Mouse (Mus musculus): ENCODE measurements around the gene Dbndd1. TPM values are rescaled to one million over a fixed set of nuclear protein-coding genes. Genes with fewer than 3 reads are reported as not detected.
"Not testable (repeated sequence)": the region's sequence is repeated elsewhere in the genome, so short reads cannot be mapped to it uniquely, and the experiment has no call there.

Gene Dbndd1
- polyA plus RNA-seq (2012; rRNA removed) = 0.16 TPM in 1 of 2 replicates, not detected in the other

DNA sequence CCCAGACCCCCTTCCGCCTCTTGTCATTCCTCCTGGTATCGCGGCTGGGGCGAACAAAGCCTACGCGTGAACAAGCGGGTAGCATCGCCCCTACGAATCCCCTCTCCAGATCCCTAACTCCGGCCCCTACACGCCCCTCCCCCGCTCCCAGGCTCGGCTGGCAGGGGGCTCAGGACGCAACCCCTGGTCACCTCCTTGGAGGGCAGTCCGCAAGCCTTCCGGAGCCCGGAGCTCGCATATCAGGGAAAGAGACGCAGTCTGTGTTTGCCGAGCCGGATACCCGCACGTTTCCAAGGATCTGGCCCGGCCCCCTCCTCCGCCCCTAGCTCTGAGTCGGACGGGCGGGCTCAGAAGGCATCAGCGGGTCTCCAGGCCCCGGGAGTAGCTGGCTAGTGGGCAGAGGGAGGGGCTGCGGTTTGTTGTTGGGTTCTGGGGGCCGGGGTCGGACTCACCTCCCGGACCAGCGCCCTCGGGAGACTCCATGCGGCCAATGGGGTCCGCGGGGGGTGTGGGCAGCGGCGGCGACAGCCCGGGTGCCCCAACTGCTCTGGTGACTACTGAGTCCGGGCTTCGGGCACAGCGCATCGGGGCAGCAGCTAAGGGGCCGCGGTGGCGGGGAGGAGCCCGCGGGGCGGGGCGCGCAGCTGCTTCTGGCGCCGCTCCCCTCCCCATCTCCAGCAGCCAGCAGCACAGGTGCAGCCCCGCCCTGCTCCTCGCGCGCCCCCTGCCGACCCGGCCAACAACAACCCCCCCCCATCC lies at the start of gene Dbndd1:
Gene Dbndd1 (minus strand): TSS at position 683 of the 759 bp plus-strand sequence.
- Histone ChIP-seq H3K27me3 (ENCODE audit: control insufficient read depth, insufficient read depth, low read length) (peaks cover 33% of the 10 kb centered on the region), H3K27ac (ENCODE audit: insufficient read depth, low read depth, low read length) (no peak within 1 kb of the TSS), H3K4me1 (ENCODE audit: control insufficient read depth, insufficient read depth, insufficient read length, low read length) (peaks cover 7% of the 10 kb centered on the region; the same call in 1 of the 2 replicates), H3K36me3 (ENCODE audit: control insufficient read depth, insufficient read depth, low read length) (no peaks in the 10 kb centered on the region), H3K4me3 (ENCODE audit: low read depth, low read length) (peak within 1 kb of the TSS; percentile 56)
- under 1% methylated on average over 62 of the region's 63 CpGs for WGBS
- no peak for TF ChIP-seq POLR2A (IDR thresholded peaks at IDR 0.05; ENCODE audit: low read depth, low read length)
- TF ChIP-seq CTCF (IDR thresholded peaks at IDR 0.05; ENCODE audit: extremely low read depth, insufficient read length, insufficient replicate concordance, low read depth, low read length) = no peak

DNA sequence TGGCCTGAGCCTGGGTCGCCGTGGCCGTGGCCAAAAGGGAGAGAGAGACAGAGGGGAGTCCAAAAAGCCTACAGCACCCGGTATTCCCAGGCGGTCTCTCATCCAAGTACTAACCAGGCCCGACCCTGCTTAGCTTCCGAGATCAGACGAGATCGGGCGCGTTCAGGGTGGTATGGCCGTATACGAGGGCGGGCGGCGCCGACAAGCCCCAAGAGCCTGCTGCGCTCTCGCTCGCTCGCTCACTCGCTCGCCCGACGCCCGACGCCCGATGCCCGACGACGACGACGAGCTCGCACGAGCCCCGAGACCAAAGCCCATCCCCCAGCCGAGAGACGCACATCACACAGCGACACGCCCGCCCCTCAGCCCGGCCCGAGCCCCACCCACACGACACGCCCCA lies 49.0 kb upstream of the Dbndd1 start:
- not testable (repeated sequence) for H3K27me3 ChIP-seq (ENCODE audit: control insufficient read depth, insufficient read depth, low read length); H3K4me1 ChIP-seq (ENCODE audit: control insufficient read depth, insufficient read depth, insufficient read length, low read length); H3K27ac ChIP-seq (ENCODE audit: insufficient read depth, low read depth, low read length); H3K4me3 ChIP-seq (ENCODE audit: low read depth, low read length); H3K36me3 ChIP-seq (ENCODE audit: control insufficient read depth, insufficient read depth, low read length)
- WGBS = no CpG with 5 or more reads among the region's 45 CpGs

DNA sequence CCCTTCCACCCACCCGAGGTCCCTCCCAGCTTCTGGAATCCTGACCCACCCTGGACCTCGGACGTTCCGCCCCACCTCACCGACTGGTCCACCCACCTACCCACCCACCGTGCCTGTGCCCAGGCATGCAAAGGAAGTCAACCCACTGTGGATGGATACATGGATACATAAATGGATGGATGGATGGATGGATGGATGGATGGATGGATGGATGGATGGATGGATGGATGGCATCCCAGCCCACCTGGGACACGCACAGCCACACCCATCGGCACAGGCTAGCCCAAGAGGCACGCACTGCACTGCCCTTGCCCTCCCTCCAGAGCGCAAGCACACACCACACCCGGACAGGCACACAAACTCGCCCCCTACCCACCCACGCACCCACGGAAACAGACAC lies 22.4 kb upstream of the Dbndd1 start:
- not testable (repeated sequence) for H3K4me3 ChIP-seq (ENCODE audit: low read depth, low read length); H3K27ac ChIP-seq (ENCODE audit: insufficient read depth, low read depth, low read length); H3K27me3 ChIP-seq (ENCODE audit: control insufficient read depth, insufficient read depth, low read length); H3K4me1 ChIP-seq (ENCODE audit: control insufficient read depth, insufficient read depth, insufficient read length, low read length)
- WGBS = 76% methylated on average over 7 of the region's 14 CpGs
- H3K36me3 ChIP-seq (ENCODE audit: control insufficient read depth, insufficient read depth, low read length) = peaks cover 12% of the 10 kb centered on the region

DNA sequence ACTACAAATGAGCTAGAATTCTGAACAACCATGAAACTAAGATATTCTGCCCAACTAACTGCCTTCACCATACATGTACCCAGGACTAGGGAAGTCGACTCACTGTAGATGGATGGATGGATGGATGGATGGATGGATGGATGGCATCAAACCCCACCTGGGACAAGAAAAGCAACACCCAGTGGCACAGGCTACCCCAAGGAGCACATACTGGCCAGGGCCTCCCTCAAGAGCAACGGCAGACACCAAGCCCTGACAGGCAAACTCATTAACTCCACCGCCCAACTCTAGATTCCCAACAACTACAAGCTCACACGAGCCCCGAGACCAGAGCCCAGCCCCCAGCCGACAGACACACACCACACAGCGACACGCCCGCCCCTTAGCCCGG lies 21.7 kb upstream of the Dbndd1 start:
- Histone ChIP-seq H3K36me3 (ENCODE audit: control insufficient read depth, insufficient read depth, low read length) (peaks cover 12% of the 10 kb centered on the region), H3K4me1 (ENCODE audit: control insufficient read depth, insufficient read depth, insufficient read length, low read length) (no peaks in the 10 kb centered on the region), H3K4me3 (ENCODE audit: low read depth, low read length) (no peak overlapping the region), H3K27ac (ENCODE audit: insufficient read depth, low read depth, low read length) (no peak overlapping the region), H3K27me3 (ENCODE audit: control insufficient read depth, insufficient read depth, low read length) (no peaks in the 10 kb centered on the region; the same call in 1 of the 2 replicates)
- WGBS = 56% methylated on average over 10 of the region's 10 CpGs
- TF ChIP-seq CTCF (IDR thresholded peaks at IDR 0.05; ENCODE audit: extremely low read depth, insufficient read length, insufficient replicate concordance, low read depth, low read length) (no peak), POLR2A (IDR thresholded peaks at IDR 0.05; ENCODE audit: low read depth, low read length) (no peak)

DNA sequence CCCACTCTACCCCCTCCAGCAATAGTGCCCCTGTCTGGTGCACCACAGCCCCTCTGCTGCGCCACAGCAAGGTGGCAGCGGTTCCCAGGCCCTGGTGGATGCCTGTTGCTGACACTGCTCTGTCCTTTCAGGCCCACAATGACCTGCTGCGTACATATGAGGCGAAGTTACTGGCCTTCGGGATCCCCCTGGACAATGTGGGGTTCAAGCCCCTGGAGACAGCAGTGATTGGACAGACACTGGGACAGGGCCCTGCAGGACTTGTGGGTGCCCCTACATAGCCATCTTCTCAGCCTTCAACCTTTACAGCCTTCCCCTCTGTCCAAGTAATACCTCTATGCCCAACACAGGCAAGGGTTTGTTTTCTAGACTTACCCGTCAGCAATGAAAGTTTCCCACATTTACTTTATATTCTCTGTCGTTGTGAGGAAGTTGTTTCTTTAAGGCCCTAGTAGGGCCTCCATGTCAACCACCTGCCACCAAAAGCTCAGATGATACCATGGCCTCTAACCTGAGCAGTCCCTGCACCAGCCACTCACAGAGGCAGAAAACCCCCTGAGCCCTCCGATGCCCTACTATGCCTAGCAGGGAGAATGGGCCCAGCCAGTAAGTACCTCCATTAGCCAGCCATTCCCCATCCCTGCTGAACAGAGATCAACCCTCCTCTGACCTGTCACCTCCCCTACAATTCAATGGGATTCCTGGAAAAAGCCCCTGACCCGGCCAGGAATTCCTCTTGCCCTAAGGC lies 21.2 kb upstream of the Dbndd1 start:
- TF ChIP-seq POLR2A (IDR thresholded peaks at IDR 0.05; ENCODE audit: low read depth, low read length) (no peak), CTCF (IDR thresholded peaks at IDR 0.05; ENCODE audit: extremely low read depth, insufficient read length, insufficient replicate concordance, low read depth, low read length) (no peak)
- WGBS = 94% methylated on average over 9 of the region's 9 CpGs
- peaks cover 13% of the 10 kb centered on the region for H3K36me3 ChIP-seq (ENCODE audit: control insufficient read depth, insufficient read depth, low read length)
- H3K4me3 ChIP-seq (ENCODE audit: low read depth, low read length) = no peak overlapping the region
- no peak overlapping the region for H3K27ac ChIP-seq (ENCODE audit: insufficient read depth, low read depth, low read length)
- H3K27me3 ChIP-seq (ENCODE audit: control insufficient read depth, insufficient read depth, low read length) = no peaks in the 10 kb centered on the region; the same call in 1 of the 2 replicates
- no peaks in the 10 kb centered on the region for H3K4me1 ChIP-seq (ENCODE audit: control insufficient read depth, insufficient read depth, insufficient read length, low read length)

DNA sequence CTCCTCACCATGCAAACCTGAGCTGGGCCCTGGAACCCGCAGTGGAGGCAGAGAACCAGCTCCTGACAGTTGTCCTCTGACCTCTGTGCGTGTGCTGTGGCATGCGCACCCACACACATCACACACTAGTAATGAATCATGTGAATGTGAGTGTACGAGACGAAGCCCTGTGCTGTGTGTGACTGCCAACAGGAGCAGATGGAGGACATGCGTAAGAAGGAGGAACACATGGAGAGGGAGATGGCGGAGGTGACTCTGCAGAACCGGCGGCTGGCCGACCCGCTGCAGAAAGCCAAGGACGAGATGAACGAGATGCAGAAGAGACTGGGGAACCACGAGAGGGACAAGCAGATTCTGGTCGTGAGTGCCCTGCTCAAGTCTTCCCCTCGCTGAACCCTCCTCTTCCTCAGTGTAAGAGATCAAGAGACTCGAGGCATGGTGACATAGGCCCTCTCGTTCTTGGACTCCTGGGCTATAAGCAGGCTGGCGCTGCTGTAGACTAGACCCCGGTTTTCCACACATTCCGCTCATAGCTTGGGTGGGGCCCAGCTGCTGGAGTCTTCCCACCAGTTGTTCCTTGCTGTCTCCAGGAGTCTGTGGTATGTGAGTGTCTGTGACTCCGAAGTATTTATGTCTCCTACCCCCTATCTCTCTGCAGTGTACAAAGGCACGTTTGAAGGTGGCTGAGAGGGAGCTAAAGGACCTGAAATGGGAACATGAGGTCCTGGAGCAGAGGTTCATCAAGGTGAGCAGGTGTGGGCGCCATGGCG lies 12.6 kb upstream of the Dbndd1 start:
- TF ChIP-seq CTCF (IDR thresholded peaks at IDR 0.05; ENCODE audit: extremely low read depth, insufficient read length, insufficient replicate concordance, low read depth, low read length) (no peak), POLR2A (IDR thresholded peaks at IDR 0.05; ENCODE audit: low read depth, low read length) (no peak)
- Histone ChIP-seq H3K4me1 (ENCODE audit: control insufficient read depth, insufficient read depth, insufficient read length, low read length) (no peaks in the 10 kb centered on the region), H3K27ac (ENCODE audit: insufficient read depth, low read depth, low read length) (no peak overlapping the region), H3K27me3 (ENCODE audit: control insufficient read depth, insufficient read depth, low read length) (no peaks in the 10 kb centered on the region), H3K36me3 (ENCODE audit: control insufficient read depth, insufficient read depth, low read length) (peaks cover 17% of the 10 kb centered on the region), H3K4me3 (ENCODE audit: low read depth, low read length) (no peak overlapping the region)
- WGBS = 88% methylated on average over 25 of the region's 25 CpGs

DNA sequence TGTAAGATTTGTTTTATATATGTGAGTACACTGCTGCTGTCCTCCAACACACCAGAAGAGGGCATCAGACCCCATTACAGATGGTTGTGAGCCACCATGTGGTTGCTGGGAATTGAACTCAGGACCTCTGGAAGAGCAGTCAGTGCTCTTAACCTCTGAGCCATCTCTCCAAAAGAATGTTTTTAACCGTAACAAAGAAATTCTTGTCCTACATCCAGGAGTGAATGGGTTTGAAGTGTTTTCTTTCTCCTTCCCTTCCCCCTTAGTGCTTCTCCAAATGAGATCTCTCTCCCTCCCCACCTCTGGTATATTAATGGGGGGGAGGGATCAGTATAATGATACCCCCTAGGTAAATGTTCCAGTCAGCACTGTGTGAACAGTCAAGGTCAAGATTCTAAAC lies 4.8 kb upstream of the Dbndd1 start:
- H3K36me3 ChIP-seq (ENCODE audit: control insufficient read depth, insufficient read depth, low read length); H3K4me1 ChIP-seq (ENCODE audit: control insufficient read depth, insufficient read depth, insufficient read length, low read length); H3K4me3 ChIP-seq (ENCODE audit: low read depth, low read length); H3K27ac ChIP-seq (ENCODE audit: insufficient read depth, low read depth, low read length): not testable (repeated sequence)
- H3K27me3 ChIP-seq (ENCODE audit: control insufficient read depth, insufficient read depth, low read length) = peaks cover 11% of the 10 kb centered on the region
- WGBS = 92% methylated on average over 1 of the region's 1 CpGs
